Mouse (Mus musculus): ENCODE results near the gene Tcf7l1. TPM values are rescaled to one million over a fixed set of nuclear protein-coding genes. Genes with fewer than 3 reads are reported as not detected.

Gene Tcf7l1
- polyA plus RNA-seq, 1 experiment from 2014 or later, result 20.6 TPM

GRCm38 (mm10) chr6:72608662-72609184 lies 180.3 kb downstream of the Tcf7l1 start:
- Histone ChIP-seq H3K4me2 (ENCODE audit: low read depth, low read length) (no peak overlapping the region), H3K4me3 (replicated peaks; ENCODE audit: low read length) (no peak overlapping the region), H3K27me3 (ENCODE audit: control insufficient read depth, insufficient read depth, low read length) (no peaks in the 10 kb centered on the region), H3K36me3 (ENCODE audit: control insufficient read depth, insufficient read depth, low read length) (peaks cover 19% of the 10 kb centered on the region), H3K9ac (ENCODE audit: low read length) (no peak overlapping the region), H3K4me1 (ENCODE audit: control insufficient read depth, insufficient read depth, low read length) (peaks cover 2% of the 10 kb centered on the region; the same call in 1 of the 2 replicates), H3K27ac (ENCODE audit: low read length) (no peak overlapping the region), H3K9me3 (replicated peaks; ENCODE audit: control insufficient read depth, low read length) (no peaks in the 10 kb centered on the region)
- no peak for ATAC-seq (ENCODE audit: insufficient read depth, low FRiP score)
- WGBS, result 85% methylated on average over 4 of the region's 4 CpGs

- H3K27ac ChIP-seq (ENCODE audit: low read length), result no peak overlapping the region
- no peaks in the 10 kb centered on the region for H3K27me3 ChIP-seq (ENCODE audit: control insufficient read depth, insufficient read depth, low read length)
- 83% methylated on average over 5 of the region's 5 CpGs for WGBS
- H3K4me3 ChIP-seq (replicated peaks; ENCODE audit: low read length), result no peak overlapping the region
- no peaks in the 10 kb centered on the region for H3K9me3 ChIP-seq (replicated peaks; ENCODE audit: control insufficient read depth, low read length)
- ATAC-seq (ENCODE audit: insufficient read depth, low FRiP score), result no peak
- H3K9ac ChIP-seq (ENCODE audit: low read length), result no peak overlapping the region
- no peak overlapping the region for H3K4me2 ChIP-seq (ENCODE audit: low read depth, low read length)
- peaks cover 14% of the 10 kb centered on the region for H3K36me3 ChIP-seq (ENCODE audit: control insufficient read depth, insufficient read depth, low read length)
- no peaks in the 10 kb centered on the region for H3K4me1 ChIP-seq (ENCODE audit: control insufficient read depth, insufficient read depth, low read length)
Measured at GRCm38 (mm10) chr6:72607676-72608075, 181.4 kb downstream of the Tcf7l1 start.

GRCm38 (mm10) chr6:72607060-72607459 lies 182.0 kb downstream of the Tcf7l1 start:
- WGBS, result 90% methylated on average over 4 of the region's 4 CpGs
- Histone ChIP-seq H3K4me3 (replicated peaks; ENCODE audit: low read length) (no peak overlapping the region), H3K4me1 (ENCODE audit: control insufficient read depth, insufficient read depth, low read length) (no peaks in the 10 kb centered on the region), H3K27ac (ENCODE audit: low read length) (no peak overlapping the region), H3K9me3 (replicated peaks; ENCODE audit: control insufficient read depth, low read length) (no peaks in the 10 kb centered on the region), H3K4me2 (ENCODE audit: low read depth, low read length) (no peak overlapping the region), H3K36me3 (ENCODE audit: control insufficient read depth, insufficient read depth, low read length) (peaks cover 14% of the 10 kb centered on the region), H3K9ac (ENCODE audit: low read length) (no peak overlapping the region), H3K27me3 (ENCODE audit: control insufficient read depth, insufficient read depth, low read length) (no peaks in the 10 kb centered on the region)
- ATAC-seq (ENCODE audit: insufficient read depth, low FRiP score), result no peak

- WGBS, result 74% methylated on average over 2 of the region's 2 CpGs
- peak; percentile 54; the same call in 1 of the 2 replicates for ATAC-seq (ENCODE audit: insufficient read depth, low FRiP score)
- H3K27ac ChIP-seq (ENCODE audit: low read length), result no peak overlapping the region
- no peak overlapping the region for H3K4me3 ChIP-seq (replicated peaks; ENCODE audit: low read length)
- no peak overlapping the region for H3K9ac ChIP-seq (ENCODE audit: low read length)
- peaks cover 4% of the 10 kb centered on the region; the same call in 1 of the 2 replicates for H3K4me1 ChIP-seq (ENCODE audit: control insufficient read depth, insufficient read depth, low read length)
- no peaks in the 10 kb centered on the region for H3K27me3 ChIP-seq (ENCODE audit: control insufficient read depth, insufficient read depth, low read length)
- H3K9me3 ChIP-seq (replicated peaks; ENCODE audit: control insufficient read depth, low read length), result no peaks in the 10 kb centered on the region
- no peak overlapping the region for H3K4me2 ChIP-seq (ENCODE audit: low read depth, low read length)
- H3K36me3 ChIP-seq (ENCODE audit: control insufficient read depth, insufficient read depth, low read length), result peaks cover 9% of the 10 kb centered on the region; the same call in 1 of the 2 replicates
Measured at GRCm38 (mm10) chr6:72604066-72604465, 185.0 kb downstream of the Tcf7l1 start.

- WGBS, result 31% methylated on average over 1 of the region's 1 CpGs
- H3K4me1 ChIP-seq (ENCODE audit: control insufficient read depth, insufficient read depth, low read length), result peaks cover 17% of the 10 kb centered on the region
- H3K27me3 ChIP-seq (ENCODE audit: control insufficient read depth, insufficient read depth, low read length), result no peaks in the 10 kb centered on the region
- no peak overlapping the region for H3K9ac ChIP-seq (ENCODE audit: low read length)
- H3K27ac ChIP-seq (ENCODE audit: low read length), result no peak overlapping the region
- H3K36me3 ChIP-seq (ENCODE audit: control insufficient read depth, insufficient read depth, low read length), result 0 out of 2 replicates have a peak, but pooled peaks cover 3% of the 10 kb centered on the region
- ATAC-seq (ENCODE audit: insufficient read depth, low FRiP score), result no peak
- H3K4me3 ChIP-seq (replicated peaks; ENCODE audit: low read length), result no peak overlapping the region
- no peak overlapping the region for H3K4me2 ChIP-seq (ENCODE audit: low read depth, low read length)
- H3K9me3 ChIP-seq (replicated peaks; ENCODE audit: control insufficient read depth, low read length), result no peaks in the 10 kb centered on the region
Measured at GRCm38 (mm10) chr6:72601732-72602131, 187.3 kb downstream of the Tcf7l1 start.

- no peak for ATAC-seq (ENCODE audit: insufficient read depth, low FRiP score)
- H3K4me1 ChIP-seq (ENCODE audit: control insufficient read depth, insufficient read depth, low read length), result peaks cover 17% of the 10 kb centered on the region
- no peak overlapping the region for H3K9ac ChIP-seq (ENCODE audit: low read length)
- H3K27ac ChIP-seq (ENCODE audit: low read length), result peak overlapping the region; percentile 14; the same call in 1 of the 2 replicates
- H3K36me3 ChIP-seq (ENCODE audit: control insufficient read depth, insufficient read depth, low read length), result no peaks in the 10 kb centered on the region
- no peak overlapping the region for H3K4me3 ChIP-seq (replicated peaks; ENCODE audit: low read length)
- no peaks in the 10 kb centered on the region for H3K27me3 ChIP-seq (ENCODE audit: control insufficient read depth, insufficient read depth, low read length)
- H3K9me3 ChIP-seq (replicated peaks; ENCODE audit: control insufficient read depth, low read length), result no peaks in the 10 kb centered on the region
- no peak overlapping the region for H3K4me2 ChIP-seq (ENCODE audit: low read depth, low read length)
- 80% methylated on average over 12 of the region's 12 CpGs for WGBS
Measured at GRCm38 (mm10) chr6:72600771-72601170, 188.3 kb downstream of the Tcf7l1 start.

GRCm38 (mm10) chr6:72600216-72600615 lies 188.8 kb downstream of the Tcf7l1 start:
- Histone ChIP-seq H3K4me2 (ENCODE audit: low read depth, low read length) (no peak overlapping the region), H3K9ac (ENCODE audit: low read length) (no peak overlapping the region), H3K4me3 (replicated peaks; ENCODE audit: low read length) (no peak overlapping the region), H3K4me1 (ENCODE audit: control insufficient read depth, insufficient read depth, low read length) (peaks cover 17% of the 10 kb centered on the region), H3K27ac (ENCODE audit: low read length) (peak overlapping the region; percentile 51; the same call in 1 of the 2 replicates), H3K36me3 (ENCODE audit: control insufficient read depth, insufficient read depth, low read length) (no peaks in the 10 kb centered on the region), H3K9me3 (replicated peaks; ENCODE audit: control insufficient read depth, low read length) (no peaks in the 10 kb centered on the region), H3K27me3 (ENCODE audit: control insufficient read depth, insufficient read depth, low read length) (no peaks in the 10 kb centered on the region)
- no peak for ATAC-seq (ENCODE audit: insufficient read depth, low FRiP score)
- 76% methylated on average over 6 of the region's 6 CpGs for WGBS

- peak overlapping the region; percentile 60 for H3K4me3 ChIP-seq (replicated peaks; ENCODE audit: low read length)
- peaks cover 17% of the 10 kb centered on the region for H3K4me1 ChIP-seq (ENCODE audit: control insufficient read depth, insufficient read depth, low read length)
- H3K4me2 ChIP-seq (ENCODE audit: low read depth, low read length), result peak overlapping the region; percentile 61
- ATAC-seq (ENCODE audit: insufficient read depth, low FRiP score), result peak; percentile 53; the same call in 1 of the 2 replicates
- H3K27ac ChIP-seq (ENCODE audit: low read length), result peak overlapping the region; percentile 95
- no peaks in the 10 kb centered on the region for H3K27me3 ChIP-seq (ENCODE audit: control insufficient read depth, insufficient read depth, low read length)
- no peaks in the 10 kb centered on the region for H3K9me3 ChIP-seq (replicated peaks; ENCODE audit: control insufficient read depth, low read length)
- 32% methylated on average over 12 of the region's 12 CpGs for WGBS
- H3K36me3 ChIP-seq (ENCODE audit: control insufficient read depth, insufficient read depth, low read length), result no peaks in the 10 kb centered on the region
- peak overlapping the region; percentile 84 for H3K9ac ChIP-seq (ENCODE audit: low read length)
Measured at GRCm38 (mm10) chr6:72598791-72599557, 190.1 kb downstream of the Tcf7l1 start.

- ATAC-seq (ENCODE audit: insufficient read depth, low FRiP score), result peak; percentile 91
- Histone ChIP-seq H3K4me1 (ENCODE audit: control insufficient read depth, insufficient read depth, low read length) (peaks cover 17% of the 10 kb centered on the region), H3K27ac (ENCODE audit: low read length) (peak within 1 kb of the TSS; percentile 95), H3K9ac (ENCODE audit: low read length) (peak within 1 kb of the TSS; percentile 84), H3K4me2 (ENCODE audit: low read depth, low read length) (peak within 1 kb of the TSS; percentile 61), H3K27me3 (ENCODE audit: control insufficient read depth, insufficient read depth, low read length) (no peaks in the 10 kb centered on the region), H3K9me3 (replicated peaks; ENCODE audit: control insufficient read depth, low read length) (no peaks in the 10 kb centered on the region), H3K4me3 (replicated peaks; ENCODE audit: low read length) (peak within 1 kb of the TSS; percentile 60), H3K36me3 (ENCODE audit: control insufficient read depth, insufficient read depth, low read length) (no peaks in the 10 kb centered on the region)
- under 1% methylated on average over 38 of the region's 38 CpGs for WGBS
Measured at GRCm38 (mm10) chr6:72597956-72598753, 190.9 kb downstream of the Tcf7l1 start, which contains the start of the genes Elmod3 and Retsat. Elmod3 (minus strand) TSS chr6:72598413. Retsat (plus strand) TSS chr6:72598475.

Data from stomach, embryonic 16.5 days (tissue).